ENCODE assay signal across 8 mouse cellular contexts in the genomic region with DNA sequence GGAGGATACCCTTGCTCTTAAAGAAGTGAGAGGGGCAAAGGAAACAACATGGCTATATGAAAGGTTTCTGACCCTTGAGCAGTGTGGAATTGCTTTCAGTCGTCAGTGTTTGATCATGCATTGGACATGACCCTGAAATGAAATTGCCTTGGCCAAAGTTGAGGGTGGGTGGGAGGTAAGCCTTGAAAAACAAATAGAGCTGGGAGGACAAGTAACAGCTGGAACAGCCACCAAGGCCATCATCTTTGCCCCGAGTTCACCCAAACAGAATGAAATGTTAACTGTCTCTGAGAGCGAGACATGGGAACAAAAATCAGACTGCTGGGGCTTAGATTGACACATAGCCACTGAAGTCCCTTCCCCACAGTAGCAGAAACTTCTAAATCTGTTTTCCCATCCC.
A peak's percentile ranks its signal among the peaks of the same experiment; 100 is the strongest.
DNase-seq lines count a peak whose midpoint lies in the region; ATAC-seq and TF ChIP-seq lines count a peak whose summit lies in the region.

No protein-coding gene starts in this region.

- 11% methylated on average over 3 of the region's 3 CpGs for WGBS in liver, adult 2 months
- 43% methylated on average over 3 of the region's 3 CpGs for WGBS in liver, embryonic 16.5 days (ENCODE audit: insufficient replicate concordance)

- H3K27me3 ChIP-seq in liver, adult 2 months (ENCODE audit: control insufficient read depth, insufficient read depth, low read length): no peaks in the 10 kb centered on the region
- H3K27me3 ChIP-seq in liver, embryonic 16.5 days (ENCODE audit: control insufficient read depth, insufficient read depth, low read depth, low read length): no peaks in the 10 kb centered on the region

- TF ChIP-seq CTCF in liver, adult 2 months (IDR thresholded peaks at IDR 0.05; ENCODE audit: low read depth, low read length): no peak

- peak overlapping the region; percentile 77 for H3K4me3 ChIP-seq in liver, adult 2 months (ENCODE audit: insufficient read depth, low read depth, low read length)
- peak overlapping the region; percentile 21; the same call in 1 of the 2 replicates for H3K4me3 ChIP-seq in liver, embryonic 16.5 days (ENCODE audit: low read depth, low read length)

- H3K4me2 ChIP-seq in liver, embryonic 16.5 days (ENCODE audit: low read depth, low read length): no peak overlapping the region

- peak; percentile 52 for ATAC-seq in liver, embryonic 16.5 days (ENCODE audit: low read depth)
- no peak for ATAC-seq in megakaryocyte progenitor cell, adult 5-6 weeks (replicated peaks; ENCODE audit: poor library complexity)

- no peaks in the 10 kb centered on the region; the same call in 1 of the 2 replicates for H3K79me2 ChIP-seq in liver, adult 2 months (ENCODE audit: control insufficient read depth, insufficient read depth, low read length)

- DNase-seq in liver, adult 2 months (ENCODE audit: extremely low read depth, low read depth, low spot score): peak; percentile 86
- no peak for DNase-seq in liver
- peak; percentile 1 to 4 for DNase-seq in heart, postnatal 36 days
- DNase-seq in yolk sac, embryonic 10.5 days (ENCODE audit: low spot score): peak; percentile 17
- DNase-seq in testis, postnatal 10 days (ENCODE audit: low spot score): no peak
- DNase-seq in thymus, postnatal 10 days (ENCODE audit: low spot score in 2 of 2): no peak

- no peaks in the 10 kb centered on the region for H3K36me3 ChIP-seq in liver, adult 2 months (ENCODE audit: control insufficient read depth, insufficient read depth, low read length)
- no peaks in the 10 kb centered on the region for H3K36me3 ChIP-seq in liver, embryonic 16.5 days (ENCODE audit: control insufficient read depth, insufficient read depth)

- no peaks in the 10 kb centered on the region for H3K9me3 ChIP-seq in liver, embryonic 16.5 days (replicated peaks; ENCODE audit: control insufficient read depth, low read length)

- peak overlapping the region; percentile 58 for H3K9ac ChIP-seq in liver, adult 2 months (ENCODE audit: low read depth, low read length)
- H3K9ac ChIP-seq in liver, embryonic 16.5 days (ENCODE audit: low read depth, low read length): no peak overlapping the region

- no peak for TF ChIP-seq POLR2A in liver, adult 2 months (IDR thresholded peaks at IDR 0.05; ENCODE audit: extremely low read depth, insufficient read depth, low read length)

- H3K27ac ChIP-seq in liver, adult 2 months (replicated peaks; ENCODE audit: insufficient read depth, low read depth, low read length): peak overlapping the region; percentile 65
- no peak overlapping the region for H3K27ac ChIP-seq in liver, embryonic 16.5 days (ENCODE audit: low read length)

- intact Hi-C loops in heart, postnatal 36 days (cut with DNase I): loop anchor here (5.0 kb wide), 1 partner anchor 38 kb away; no protein-coding TSS in a partner anchor

- peaks cover 8% of the 10 kb centered on the region; the same call in 1 of the 2 replicates for H3K4me1 ChIP-seq in liver, adult 2 months (ENCODE audit: control insufficient read depth, insufficient read depth, low read length)
- no peaks in the 10 kb centered on the region for H3K4me1 ChIP-seq in liver, embryonic 16.5 days (ENCODE audit: control insufficient read depth, low read depth, low read length)

Comparison
In these comparisons a context has a peak if more than half of its experiments do, and no peak if none do; other contexts are left out.
1. DNase-seq: peak in liver, adult 2 months (single experiment), heart, postnatal 36 days (2 of 2) and yolk sac, embryonic 10.5 days (single experiment); none in liver (single experiment), testis, postnatal 10 days (single experiment) and thymus, postnatal 10 days (0 of 2).